In genomic region chr8:85500460-85500859, GRCm38 (mm10) we compare ENCODE assay signal across 13 mouse cellular contexts. TPM values are rescaled to one million over a fixed set of nuclear protein-coding genes. Genes with fewer than 3 reads are reported as not detected.
DNase-seq lines count a peak whose midpoint lies in the region; ATAC-seq and TF ChIP-seq lines count a peak whose summit lies in the region.
"Had no signal": no experiment of that assay in that cellular context is flagged by ENCODE, and none has a peak within 500 bp of the region (broad histone marks: within the 10 kb centered on the region; RNA-seq: fewer than 3 reads in every experiment).

No protein-coding gene starts in this region.

- no peak overlapping the region for H3K9ac ChIP-seq in heart, embryonic 16.5 days (ENCODE audit: low read length)
- no peak overlapping the region for H3K9ac ChIP-seq in heart, adult 2 months (ENCODE audit: low read depth, low read length)
- H3K9ac ChIP-seq in neural tube, embryonic 11.5 days (ENCODE audit: low read length), result no peak overlapping the region
- H3K9ac ChIP-seq in midbrain, embryonic 14.5 days (replicated peaks; ENCODE audit: low read length), result no peak overlapping the region
- H3K9ac ChIP-seq in stomach, postnatal 0 days (ENCODE audit: low read length), result no peak overlapping the region
- H3K9ac ChIP-seq: embryonic facial prominence, embryonic 12.5 days; heart, embryonic 15.5 days had no signal

- no peaks in the 10 kb centered on the region for H3K9me3 ChIP-seq in heart, embryonic 16.5 days (replicated peaks; ENCODE audit: control insufficient read depth, low read length)
- no peaks in the 10 kb centered on the region for H3K9me3 ChIP-seq in neural tube, embryonic 11.5 days (ENCODE audit: control insufficient read depth, low read length)
- no peaks in the 10 kb centered on the region for H3K9me3 ChIP-seq in midbrain, embryonic 14.5 days (ENCODE audit: control insufficient read depth, low read length)
- no peaks in the 10 kb centered on the region for H3K9me3 ChIP-seq in stomach, postnatal 0 days (ENCODE audit: control insufficient read depth, low read length)
- H3K9me3 ChIP-seq: embryonic facial prominence, embryonic 12.5 days; heart, embryonic 15.5 days had no signal

- WGBS in heart, embryonic 16.5 days, result 68% methylated on average over 10 of the region's 10 CpGs
- 64% methylated on average over 10 of the region's 10 CpGs for WGBS in heart, adult 2 months
- WGBS in neural tube, embryonic 11.5 days, result 86% methylated on average over 10 of the region's 10 CpGs
- WGBS in midbrain, embryonic 14.5 days, result 93% methylated on average over 10 of the region's 10 CpGs
- WGBS in stomach, postnatal 0 days, result 79% methylated on average over 10 of the region's 10 CpGs

- TF ChIP-seq CTCF in heart, adult 2 months (IDR thresholded peaks at IDR 0.05), result no peak
- TF ChIP-seq CTCF in stomach, postnatal 0 days (IDR thresholded peaks at IDR 0.05; ENCODE audit: low read depth), result no peak

- no peaks in the 10 kb centered on the region for H3K79me2 ChIP-seq in heart, adult 2 months (replicated peaks; ENCODE audit: control insufficient read depth, insufficient read depth, low read length)

- intact Hi-C loops in heart, adult 2 months (cut with DNase I), result loop anchor here (2.0 kb wide), 1 partner anchor 20 kb away; no protein-coding TSS in a partner anchor

- no peaks in the 10 kb centered on the region for H3K36me3 ChIP-seq in heart, embryonic 16.5 days (ENCODE audit: control insufficient read depth, insufficient read depth)
- H3K36me3 ChIP-seq in heart, adult 2 months (ENCODE audit: control insufficient read depth, insufficient read depth, low read length), result no peaks in the 10 kb centered on the region
- H3K36me3 ChIP-seq in neural tube, embryonic 11.5 days (ENCODE audit: control insufficient read depth, insufficient read depth, low read length), result no peaks in the 10 kb centered on the region
- H3K36me3 ChIP-seq in midbrain, embryonic 14.5 days (ENCODE audit: control insufficient read depth, insufficient read depth, low read length), result peaks cover 13% of the 10 kb centered on the region
- H3K36me3 ChIP-seq in stomach, postnatal 0 days (ENCODE audit: control insufficient read depth, insufficient read depth, low read length), result no peaks in the 10 kb centered on the region
- H3K36me3 ChIP-seq: heart, embryonic 15.5 days had no signal

- no peak overlapping the region for H3K4me3 ChIP-seq in heart, embryonic 16.5 days (ENCODE audit: low read length)
- no peak overlapping the region for H3K4me3 ChIP-seq in heart, adult 2 months
- H3K4me3 ChIP-seq in neural tube, embryonic 11.5 days (ENCODE audit: low read depth, low read length), result no peak overlapping the region
- no peak overlapping the region for H3K4me3 ChIP-seq in midbrain, embryonic 14.5 days (replicated peaks; ENCODE audit: low read depth, low read length)
- H3K4me3 ChIP-seq in stomach, postnatal 0 days (ENCODE audit: low read depth, low read length), result no peak overlapping the region
- H3K4me3 ChIP-seq: embryonic facial prominence, embryonic 12.5 days; heart, embryonic 15.5 days had no signal

- no peak for TF ChIP-seq POLR2A in heart, adult 2 months (IDR thresholded peaks at IDR 0.05; ENCODE audit: insufficient read depth, low read depth, low read length)

- peaks cover 7% of the 10 kb centered on the region for H3K4me1 ChIP-seq in heart, embryonic 16.5 days (ENCODE audit: control insufficient read depth, insufficient read depth, low read length)
- H3K4me1 ChIP-seq in heart, adult 2 months (ENCODE audit: control insufficient read depth, insufficient read depth, low read length), result peaks cover 5% of the 10 kb centered on the region
- no peaks in the 10 kb centered on the region; the same call in 1 of the 2 replicates for H3K4me1 ChIP-seq in neural tube, embryonic 11.5 days (ENCODE audit: control insufficient read depth, insufficient read depth, low read length)
- H3K4me1 ChIP-seq in midbrain, embryonic 14.5 days (ENCODE audit: control insufficient read depth, insufficient read depth, low read length), result no peaks in the 10 kb centered on the region
- H3K4me1 ChIP-seq in stomach, postnatal 0 days (replicated peaks; ENCODE audit: control insufficient read depth, insufficient read depth), result no peaks in the 10 kb centered on the region
- H3K4me1 ChIP-seq: embryonic facial prominence, embryonic 12.5 days had no signal

- TF ChIP-seq EP300 in heart, adult 2 months (IDR thresholded peaks at IDR 0.05; ENCODE audit: insufficient read depth, low read depth, low read length), result no peak
- no peak for TF ChIP-seq EP300 in stomach, postnatal 0 days (optimal IDR thresholded peaks at IDR 0.05)

- H3K4me2 ChIP-seq in heart, embryonic 16.5 days (ENCODE audit: low read depth, low read length), result no peak overlapping the region
- no peak overlapping the region for H3K4me2 ChIP-seq in neural tube, embryonic 11.5 days (ENCODE audit: low read depth)
- no peak overlapping the region for H3K4me2 ChIP-seq in midbrain, embryonic 14.5 days (ENCODE audit: low read length)
- H3K4me2 ChIP-seq in stomach, postnatal 0 days (replicated peaks; ENCODE audit: low read depth), result no peak overlapping the region
- H3K4me2 ChIP-seq: embryonic facial prominence, embryonic 12.5 days; heart, embryonic 15.5 days had no signal

- no peak for ATAC-seq in heart, embryonic 16.5 days (replicated peaks; ENCODE audit: extremely low read depth, insufficient read depth, low FRiP score)
- no peak for ATAC-seq in neural tube, embryonic 11.5 days (ENCODE audit: insufficient read depth, low FRiP score, low TSS enrichment)
- no peak for ATAC-seq in midbrain, embryonic 14.5 days (ENCODE audit: low FRiP score, low TSS enrichment)
- peak; percentile 36 for ATAC-seq in stomach, postnatal 0 days (ENCODE audit: low FRiP score, low TSS enrichment)

- no peaks in the 10 kb centered on the region for H3K27me3 ChIP-seq in heart, embryonic 16.5 days (ENCODE audit: control insufficient read depth, insufficient read depth, low read length)
- no peaks in the 10 kb centered on the region for H3K27me3 ChIP-seq in heart, adult 2 months (ENCODE audit: control insufficient read depth, insufficient read depth, low read length)
- no peaks in the 10 kb centered on the region for H3K27me3 ChIP-seq in neural tube, embryonic 11.5 days (ENCODE audit: control insufficient read depth, insufficient read depth, low read length)
- no peaks in the 10 kb centered on the region for H3K27me3 ChIP-seq in midbrain, embryonic 14.5 days (ENCODE audit: control insufficient read depth, insufficient read depth, low read length)
- no peaks in the 10 kb centered on the region for H3K27me3 ChIP-seq in stomach, postnatal 0 days (ENCODE audit: control insufficient read depth, insufficient read depth, low read length)
- H3K27me3 ChIP-seq: embryonic facial prominence, embryonic 12.5 days; heart, embryonic 15.5 days had no signal

- H3K27ac ChIP-seq in heart, embryonic 16.5 days (ENCODE audit: low read length), result 0 out of 2 replicates have a peak overlapping the region, but pooled peaks have one; percentile 9
- no peak overlapping the region for H3K27ac ChIP-seq in heart, adult 2 months
- H3K27ac ChIP-seq in neural tube, embryonic 11.5 days (ENCODE audit: low read depth, low read length), result peak overlapping the region; percentile 4; the same call in 1 of the 2 replicates
- 0 out of 2 replicates have a peak overlapping the region, but pooled peaks have one; percentile 26 for H3K27ac ChIP-seq in midbrain, embryonic 14.5 days (replicated peaks; ENCODE audit: low read depth, low read length)
- H3K27ac ChIP-seq in stomach, postnatal 0 days (replicated peaks), result peak overlapping the region; percentile 30; the same call in 1 of the 2 replicates
- H3K27ac ChIP-seq: embryonic facial prominence, embryonic 12.5 days had no signal

- DNase-seq in heart, adult 2 months, result no peak
- DNase-seq in neural tube, embryonic 11.5 days (ENCODE audit: low spot score), result no peak
- no peak for DNase-seq in neural tube, embryonic 10.5 days (ENCODE audit: extremely low spot score, low spot score)
- DNase-seq in midbrain, embryonic 14.5 days, result no peak
- no peak for DNase-seq in stomach, postnatal 0 days (ENCODE audit: low spot score)
- DNase-seq in embryo, embryonic 10 days (ENCODE audit: low spot score), result no peak
- DNase-seq in left cerebral cortex, adult 9 months (ENCODE audit: low spot score in 2 of 2), result no peak
- DNase-seq: adrenal gland, postnatal 14 days; kidney, adult 11 months; thymus, postnatal 25 days had no signal

RNA-seq across cellular contexts. Expression of gene Gpt2, which starts 8.1 kb away (rescaled TPM):
- 5.7 and 6.1 TPM in 2 replicates for polyA plus RNA-seq in heart, embryonic 16.5 days (2015; fragmentation: Nextera tagmentation; extraction: Ambion mirVana)
- total RNA-seq in heart, adult 2 months (2021), result 10 to 100 TPM; 32.4 to 35.2 TPM
- polyA plus RNA-seq in heart, adult 2 months (2012; rRNA removed), result 19.7 and 30.0 TPM in 2 replicates
- 37.9 and 42.9 TPM in 2 replicates for polyA plus RNA-seq in neural tube, embryonic 11.5 days (2014; fragmentation: Nextera tagmentation; extraction: Ambion mirVana)
- 32.9 and 38.1 TPM in 2 replicates for polyA plus RNA-seq in midbrain, embryonic 14.5 days (2014; fragmentation: Nextera tagmentation; extraction: Ambion mirVana)
- 32.7 and 37.6 TPM in 2 replicates for polyA plus RNA-seq in stomach, postnatal 0 days (2015; fragmentation: Nextera tagmentation; extraction: Ambion mirVana)

RNA-seq across cellular contexts. Expression of gene Dnaja2, which starts 54.7 kb away (rescaled TPM):
- polyA plus RNA-seq in heart, embryonic 16.5 days (2015; fragmentation: Nextera tagmentation; extraction: Ambion mirVana), result 150 and 181 TPM in 2 replicates
- total RNA-seq in heart, adult 2 months (2021), result 100 to 1,000 TPM; 250 to 278 TPM
- polyA plus RNA-seq in heart, adult 2 months (2012; rRNA removed), result 30.2 and 51.2 TPM in 2 replicates
- 208 and 212 TPM in 2 replicates for polyA plus RNA-seq in neural tube, embryonic 11.5 days (2014; fragmentation: Nextera tagmentation; extraction: Ambion mirVana)
- polyA plus RNA-seq in midbrain, embryonic 14.5 days (2014; fragmentation: Nextera tagmentation; extraction: Ambion mirVana), result 161 and 182 TPM in 2 replicates
- 90.4 and 98.1 TPM in 2 replicates for polyA plus RNA-seq in stomach, postnatal 0 days (2015; fragmentation: Nextera tagmentation; extraction: Ambion mirVana)
